Mouse (Mus musculus): ENCODE measurements around the gene Tfip11.
"Not testable (repeated sequence)": the region's sequence is repeated elsewhere in the genome, so short reads cannot be mapped to it uniquely, and the experiment has no call there.

Gene Tfip11

GRCm38 (mm10) chr5:112289819-112290535 lies 36.2 kb upstream of the Tfip11 start:
- DNase-seq (ENCODE audit: low spot score), result no peak

DNA sequence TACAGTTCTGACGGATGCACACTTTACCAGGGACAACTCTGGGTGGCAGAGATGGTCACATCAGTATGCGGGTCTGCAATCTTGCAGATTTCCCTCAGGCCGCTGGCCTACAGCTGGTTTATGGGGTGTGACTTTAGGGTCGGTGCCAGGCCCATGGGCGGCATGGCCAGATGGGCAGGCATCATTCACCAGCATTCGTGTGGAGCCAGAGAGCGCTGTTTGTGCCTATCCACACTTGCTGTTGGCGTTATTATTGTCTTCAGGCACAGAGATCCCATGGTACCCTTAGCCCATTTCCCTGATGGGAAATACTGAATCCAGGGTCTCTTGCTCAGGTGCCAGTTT lies 35.6 kb upstream of the Tfip11 start:
- no peak for DNase-seq (ENCODE audit: low spot score)

DNA sequence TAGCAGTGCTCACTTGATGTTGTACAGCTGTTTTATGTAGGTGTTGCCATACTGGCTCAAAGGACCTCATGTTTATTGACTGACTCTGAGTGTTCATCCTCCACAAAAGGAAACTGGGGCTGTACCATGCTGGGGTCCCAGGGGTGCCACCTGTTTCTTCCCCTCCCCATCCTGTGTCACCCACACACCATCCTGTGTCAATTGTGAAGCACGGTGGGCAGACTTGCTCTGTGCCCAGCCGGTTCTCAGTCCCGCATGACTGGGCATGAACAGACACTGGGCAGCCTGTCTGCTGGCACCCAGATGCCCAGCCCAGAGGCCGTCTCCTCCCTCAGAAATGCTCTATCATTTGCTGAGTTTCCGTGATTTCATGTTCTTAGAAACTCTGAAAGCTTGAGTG lies 34.3 kb upstream of the Tfip11 start:
- no peak for DNase-seq (ENCODE audit: low spot score)

GRCm38 (mm10) chr5:112292343-112292980 lies 33.7 kb upstream of the Tfip11 start:
- DNase-seq (ENCODE audit: low spot score), result no peak

DNA sequence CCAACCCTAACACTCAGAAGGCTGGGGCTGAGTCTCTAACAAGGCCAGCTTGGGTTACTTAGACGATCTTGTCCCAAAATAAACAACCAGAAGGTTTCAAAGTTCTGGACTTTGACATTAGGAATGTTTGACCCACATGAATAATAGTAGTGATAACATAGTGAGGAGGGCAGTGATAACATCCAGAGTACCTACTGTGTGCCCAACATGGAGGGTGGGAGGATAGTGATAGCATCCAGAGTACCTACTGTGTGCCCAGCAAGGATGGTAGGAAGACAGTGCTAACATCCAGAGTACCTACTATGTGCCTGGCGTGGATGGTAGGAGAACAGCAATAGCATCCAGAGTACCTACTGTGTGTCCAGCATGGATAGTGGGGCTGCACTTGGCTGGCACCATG lies 32.4 kb upstream of the Tfip11 start:
- no peak for DNase-seq (ENCODE audit: low spot score)

- no peak for DNase-seq (ENCODE audit: low spot score)
These were observed 31.5 kb upstream of the Tfip11 start for GRCm38 (mm10) chr5:112294696-112295095.

DNA sequence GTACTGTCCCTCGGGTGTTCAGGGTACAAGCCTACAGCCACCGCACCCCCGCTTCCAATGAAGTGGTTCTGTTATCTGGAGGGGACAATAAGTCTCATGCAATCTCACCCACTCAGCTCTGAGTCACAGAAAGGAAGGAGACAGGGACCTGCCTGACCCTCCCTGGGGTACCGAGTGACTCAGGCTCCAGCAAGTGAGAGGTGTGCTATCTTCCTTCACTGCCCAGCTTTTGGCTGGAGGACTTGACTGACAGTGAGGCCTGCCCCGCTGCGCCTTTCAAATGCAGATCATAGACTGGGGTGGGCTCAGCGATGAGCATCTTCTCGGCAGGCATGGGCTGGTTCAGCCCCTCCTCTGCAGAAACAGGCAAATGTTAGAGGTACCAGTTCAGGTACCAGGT lies 31.0 kb upstream of the Tfip11 start:
- DNase-seq (ENCODE audit: low spot score), result no peak

DNA sequence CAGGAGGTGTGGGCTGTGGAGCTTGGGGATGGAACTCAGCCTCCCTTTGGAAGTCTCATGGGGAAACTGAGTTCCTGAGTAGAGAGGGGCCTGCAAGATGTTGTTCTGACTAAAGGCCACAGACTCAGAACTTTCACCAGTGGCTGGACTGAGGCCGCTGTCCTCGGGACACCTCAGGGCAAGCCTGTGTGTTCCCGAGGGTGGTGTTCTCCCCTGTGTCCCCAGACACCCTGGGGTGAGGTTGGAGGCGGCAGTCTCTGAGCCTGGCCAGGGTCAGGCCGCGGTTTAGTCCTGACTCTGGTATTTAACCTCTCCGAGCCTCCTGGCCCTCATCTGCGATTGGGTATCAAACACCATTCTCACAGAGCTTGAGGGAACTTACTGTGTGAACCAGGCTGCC lies 30.6 kb upstream of the Tfip11 start:
- no peak for DNase-seq (ENCODE audit: low spot score)

DNA sequence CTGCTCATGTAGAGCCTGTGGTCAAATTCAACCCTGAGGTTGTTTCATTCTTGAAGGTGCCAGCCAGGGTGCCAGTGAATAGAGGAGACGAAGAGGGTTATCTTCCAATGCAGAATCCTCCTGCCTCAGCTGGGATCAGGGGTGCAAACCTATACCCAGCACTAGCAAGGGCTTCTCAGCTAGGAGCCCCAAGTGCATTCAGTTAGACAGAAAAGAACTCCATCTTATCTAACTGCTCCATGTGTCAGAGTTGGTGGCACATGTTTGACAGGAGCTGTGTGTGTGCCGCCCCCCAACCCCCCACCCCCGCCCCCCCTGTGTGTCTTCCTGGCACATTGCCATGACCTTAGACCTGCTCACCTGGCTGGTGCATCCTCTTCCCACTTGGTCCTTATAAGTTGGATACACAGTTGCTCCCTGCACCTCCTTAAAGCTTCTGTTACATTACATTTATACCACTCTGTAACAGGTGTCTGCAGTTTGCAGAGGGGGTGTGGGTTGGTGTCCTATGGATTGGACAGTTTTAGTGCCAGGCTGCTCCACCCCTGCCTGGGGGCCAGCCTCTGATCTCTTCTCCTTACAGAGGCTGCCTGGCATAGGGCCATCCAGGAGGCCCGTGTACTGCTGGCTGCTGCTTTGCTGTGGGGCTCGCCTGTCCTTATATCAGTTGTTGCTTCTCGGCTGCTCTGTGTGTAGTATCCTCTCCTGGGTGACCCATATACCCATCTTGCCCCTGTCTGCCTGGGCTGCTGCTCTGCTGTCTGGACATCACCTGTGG lies 29.6 kb upstream of the Tfip11 start:
- DNase-seq (ENCODE audit: low spot score), result peak; percentile 35

DNA sequence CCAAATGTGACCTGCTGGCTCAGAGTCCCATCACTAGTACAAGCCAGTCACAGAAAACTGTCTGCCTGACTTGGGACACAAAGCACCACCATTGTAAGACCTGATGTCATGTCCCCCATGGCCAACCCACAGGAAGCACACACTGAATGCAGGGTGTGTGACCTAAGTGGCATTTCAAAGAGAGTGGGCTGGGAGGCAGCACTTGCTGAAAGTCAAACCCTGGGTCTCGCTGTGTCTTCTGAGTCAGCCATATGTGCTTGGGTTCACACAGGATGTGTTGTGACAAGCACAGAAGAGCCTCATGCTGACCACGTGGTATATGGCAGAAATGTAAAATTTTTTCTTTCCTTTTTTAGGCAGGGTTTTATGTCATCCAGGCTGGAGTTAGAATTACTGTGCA lies 28.9 kb upstream of the Tfip11 start:
- DNase-seq (ENCODE audit: low spot score), result no peak

DNA sequence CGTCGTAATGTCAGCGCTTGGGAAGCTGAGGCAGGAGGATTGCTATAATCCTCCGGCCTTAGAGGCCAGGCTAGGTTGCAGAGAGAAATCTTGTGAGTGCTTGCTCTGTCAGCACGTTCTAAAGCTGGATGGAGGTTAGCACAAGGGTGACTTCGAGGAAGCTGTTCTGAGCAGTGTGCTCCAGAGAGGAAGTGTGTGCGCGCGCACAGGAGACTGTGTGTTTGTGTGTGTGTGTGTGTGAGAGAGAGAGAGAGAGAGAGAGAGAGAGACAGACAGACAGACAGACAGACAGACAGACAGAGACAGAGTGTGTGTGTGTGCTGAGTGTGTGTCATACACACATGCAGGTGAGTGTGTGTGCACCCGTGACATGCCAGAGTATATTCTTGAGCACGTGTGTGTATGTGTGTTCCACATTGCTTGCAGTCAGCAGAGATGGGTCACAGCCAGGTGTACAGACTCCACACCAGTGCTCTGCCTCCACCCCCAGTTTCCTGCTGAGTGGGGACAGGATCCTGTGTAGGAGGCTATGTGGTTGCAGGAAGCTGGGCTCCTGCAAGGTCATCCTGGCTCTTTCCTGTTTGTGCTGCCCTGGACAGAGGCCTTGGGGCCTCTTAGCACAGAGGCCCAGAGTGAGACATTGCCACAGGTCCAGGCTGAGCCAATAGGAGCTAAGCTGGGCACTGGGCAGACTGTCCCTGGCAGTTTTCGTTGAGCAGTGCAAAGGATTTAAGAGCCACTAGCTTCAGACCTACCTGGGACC lies 27.8 kb upstream of the Tfip11 start:
- no peak for DNase-seq (ENCODE audit: low spot score)

DNA sequence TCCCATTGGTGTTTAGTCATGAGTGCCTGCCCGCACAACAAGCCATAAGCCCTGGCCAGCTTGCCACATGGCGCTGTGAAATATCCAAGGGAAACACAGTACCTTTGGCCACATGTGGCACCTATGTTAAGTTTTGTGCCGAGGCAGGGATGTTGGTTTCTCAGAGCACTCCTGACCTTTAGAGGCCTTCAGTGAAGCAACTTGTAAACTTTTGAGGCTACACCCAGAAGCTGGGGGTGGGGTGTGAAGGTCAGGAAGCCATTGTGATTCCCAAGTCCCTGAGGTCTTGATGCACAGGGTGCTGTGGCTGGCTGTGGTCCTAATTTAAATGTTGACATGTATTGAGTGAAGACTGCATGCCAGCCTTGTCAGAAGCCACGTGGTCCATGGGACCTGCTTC lies 26.8 kb upstream of the Tfip11 start:
- DNase-seq (ENCODE audit: low spot score), result no peak

- DNase-seq (ENCODE audit: low spot score), result no peak
These were observed 26.0 kb upstream of the Tfip11 start for GRCm38 (mm10) chr5:112300112-112300511.

DNA sequence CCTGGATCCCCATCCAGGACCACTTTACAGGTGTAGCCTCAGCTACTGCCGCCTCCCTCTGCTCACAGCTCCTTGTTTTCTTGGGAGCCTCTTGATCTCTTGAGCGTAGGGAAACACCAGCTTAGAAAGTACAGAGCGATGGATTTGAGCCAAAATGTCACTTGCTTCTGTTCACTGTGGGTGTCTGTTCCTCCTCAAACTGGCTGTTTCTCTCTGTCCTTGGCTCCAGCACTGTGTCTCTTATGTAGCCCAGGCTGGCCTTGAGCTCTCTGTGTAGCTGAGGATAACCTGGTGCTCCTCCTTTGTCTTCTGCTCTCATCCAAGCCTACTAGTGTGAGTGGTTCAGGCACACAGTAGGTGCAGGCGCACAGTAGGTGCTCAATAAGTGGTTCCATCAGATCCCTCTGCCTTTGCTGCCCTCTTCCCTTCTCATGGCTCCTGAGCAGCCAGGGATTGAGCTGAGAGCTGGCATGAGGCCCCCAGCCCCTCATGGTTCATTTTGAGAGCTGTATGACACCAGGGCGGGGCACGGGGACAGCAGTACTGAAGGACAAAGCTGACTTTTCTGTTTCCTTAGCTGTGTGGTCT lies 25.3 kb upstream of the Tfip11 start:
- DNase-seq (ENCODE audit: low spot score), result peak; percentile 30

DNA sequence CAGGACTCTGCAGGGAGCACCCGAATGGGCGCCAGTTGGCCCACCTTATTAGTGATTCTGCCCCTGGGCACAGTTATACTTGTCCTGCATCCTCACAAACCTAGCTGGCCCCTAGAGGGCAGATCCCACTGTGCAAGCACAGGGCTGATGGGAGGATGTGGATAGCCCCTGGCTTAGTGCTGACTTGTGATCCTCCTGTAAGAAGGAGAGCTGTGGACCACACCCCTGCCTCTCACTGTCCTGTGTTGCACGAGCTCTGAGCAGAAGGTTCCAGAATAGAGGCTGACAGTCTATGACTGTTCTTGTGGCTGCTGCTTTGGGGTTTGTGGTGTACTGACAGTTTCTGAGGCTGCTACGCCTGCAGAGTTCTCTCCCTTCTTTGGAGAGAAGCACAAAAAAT lies 24.5 kb upstream of the Tfip11 start:
- DNase-seq (ENCODE audit: low spot score), result no peak

DNA sequence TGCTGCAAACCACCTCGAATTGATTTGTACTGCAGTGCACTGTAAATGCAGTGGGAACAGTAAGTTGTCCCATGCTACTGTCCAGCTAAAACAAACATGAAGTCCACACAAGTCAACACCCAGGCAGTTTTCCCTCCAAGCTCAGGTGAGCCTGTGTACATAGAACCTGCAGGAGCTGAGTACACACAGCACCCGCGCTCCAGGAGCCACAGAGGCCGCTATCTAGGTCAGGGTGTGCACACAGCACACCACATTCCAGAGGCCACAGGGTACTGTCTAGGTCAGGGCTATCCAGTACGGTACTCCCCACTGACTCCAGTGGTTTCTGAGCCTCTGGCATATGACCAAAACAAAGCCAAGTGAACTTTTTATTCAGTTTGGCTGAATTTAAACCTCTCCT lies 23.8 kb upstream of the Tfip11 start:
- no peak for DNase-seq (ENCODE audit: low spot score)

DNA sequence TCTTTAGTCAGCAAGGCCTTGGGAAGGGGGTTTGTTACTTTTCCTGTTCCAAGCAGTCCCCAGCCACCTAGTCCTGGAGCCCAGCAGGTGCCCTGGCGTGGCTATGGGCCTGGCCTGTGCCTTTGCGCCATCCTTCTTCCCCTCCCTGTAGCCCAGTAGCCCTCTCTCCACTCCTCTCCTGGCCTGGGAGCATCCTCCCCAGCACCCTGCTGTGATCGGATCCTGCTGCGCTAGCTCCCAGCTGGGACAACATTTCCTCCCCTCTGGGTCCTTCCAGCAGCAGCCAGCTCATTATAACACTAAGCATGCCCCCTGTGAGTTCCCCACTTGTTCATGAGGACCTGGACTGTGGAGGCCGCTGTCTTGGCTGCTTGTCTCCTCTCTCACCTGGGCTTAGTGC lies 20.3 kb upstream of the Tfip11 start:
- DNase-seq (ENCODE audit: low spot score), result no peak

GRCm38 (mm10) chr5:112313222-112313885 lies 12.8 kb upstream of the Tfip11 start:
- no peak for DNase-seq (ENCODE audit: low spot score)

DNA sequence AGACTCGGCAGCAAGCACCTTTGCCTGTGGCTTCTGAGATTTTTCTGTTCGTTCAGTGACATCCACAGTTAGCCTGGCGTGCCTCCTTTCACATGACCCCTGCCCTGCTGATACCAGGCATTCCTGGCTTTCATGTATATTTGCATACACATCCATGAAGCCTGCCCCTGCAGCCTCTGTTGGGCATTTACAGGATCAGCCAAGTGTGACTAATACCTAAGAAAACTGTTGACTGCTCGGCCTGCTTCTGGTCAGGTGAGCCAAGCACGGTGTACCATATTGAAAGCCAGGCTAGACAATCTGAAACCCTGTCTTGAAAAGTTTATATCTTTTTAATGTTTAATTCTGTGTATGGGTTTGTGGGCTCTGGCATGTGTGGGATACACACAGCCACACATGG lies 9.7 kb upstream of the Tfip11 start:
- DNase-seq (ENCODE audit: low spot score), result no peak

DNA sequence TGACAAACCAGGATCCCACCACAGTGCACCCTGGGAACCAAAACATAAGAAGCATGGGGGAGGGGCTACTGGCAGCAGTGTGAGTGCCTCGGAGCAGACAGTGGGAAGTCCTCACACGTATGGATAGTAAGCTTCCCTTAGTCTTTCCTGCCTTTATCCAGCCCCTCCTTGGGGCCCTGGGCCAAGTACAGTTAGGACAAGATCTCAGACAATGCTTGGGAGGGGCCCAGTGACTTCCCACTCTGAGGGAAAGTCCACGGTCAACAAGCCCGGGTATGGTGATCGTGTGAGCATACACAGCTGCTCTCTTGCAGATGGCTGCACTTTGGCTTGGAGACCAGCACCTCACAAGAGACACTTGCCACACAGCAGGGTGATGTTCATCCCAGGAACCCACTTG lies 8.8 kb upstream of the Tfip11 start:
- DNase-seq (ENCODE audit: low spot score), result no peak

GRCm38 (mm10) chr5:112319343-112319742 lies 6.8 kb upstream of the Tfip11 start:
- DNase-seq (ENCODE audit: low spot score), result not testable (repeated sequence)

DNA sequence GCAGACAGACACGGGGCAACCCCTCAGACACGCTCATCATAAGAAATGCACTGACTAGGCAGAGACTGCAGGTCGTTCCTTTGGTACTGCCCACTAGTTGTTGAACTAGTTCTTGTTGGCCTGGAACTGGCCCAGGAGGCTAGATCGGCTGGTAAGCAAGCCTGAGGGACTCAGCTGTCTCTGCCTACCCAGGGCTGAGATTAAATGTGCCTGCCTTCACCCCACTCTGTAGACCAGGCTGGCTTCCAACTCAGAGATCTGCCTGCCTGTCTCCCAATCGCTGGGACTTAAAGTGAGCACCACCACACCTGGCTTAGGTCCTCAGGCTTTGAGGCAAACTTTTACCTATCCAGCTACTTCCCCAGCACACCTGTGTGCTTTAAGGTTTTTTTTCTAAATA lies 5.8 kb upstream of the Tfip11 start:
- no peak for DNase-seq (ENCODE audit: low spot score)

All from MN1 (cell line).